Mouse (Mus musculus) urinary bladder, adult 2 months (tissue): Measurements from ENCODE around the gene Eif3i. TPM values are rescaled to one million over a fixed set of nuclear protein-coding genes. Genes with fewer than 3 reads are reported as not detected.
"Not testable (repeated sequence)": the region's sequence is repeated elsewhere in the genome, so short reads cannot be mapped to it uniquely, and the experiment has no call there.

Experiments used
- DNase-seq: peaks from one replicate; pipeline ENCODE4 v3.0.0; 2022; ENCODE audit warnings: low spot score
- polyA plus RNA-seq: library from polyadenylated mRNA; depleted of rRNA; stranded (reverse); fragments of >200 nt; gene quantifications from 2 replicates; pipeline ENCODE4 v1.2.3, GENCODE M21; 2012

The Eif3i gene
- polyA plus RNA-seq, 1 experiment: 264 TPM

DNA sequence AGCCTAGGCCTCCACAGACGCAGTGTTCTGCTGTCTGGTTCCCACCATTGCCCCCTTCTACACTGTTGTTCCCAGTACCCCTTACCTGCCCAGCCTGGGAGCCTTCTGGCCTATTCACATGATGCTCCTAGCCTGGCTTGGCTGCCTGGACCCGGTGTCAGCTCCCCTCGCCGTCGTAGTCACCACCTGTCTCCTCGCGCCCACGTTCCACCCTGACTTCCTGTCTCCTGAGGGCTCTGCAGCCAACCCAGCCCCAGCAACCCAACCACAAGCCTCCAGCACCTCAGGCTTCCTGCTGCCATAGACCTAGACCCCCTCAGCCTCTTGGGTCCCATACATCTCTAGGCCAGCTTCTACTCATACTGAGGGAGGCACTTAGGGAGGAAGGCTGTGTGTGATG is 27.0 kb downstream of the Eif3i start, which contains the start of gene Lck:
Lck (minus strand) TSS at position 212 of the 400 bp plus-strand sequence.
- DNase-seq: no peak

DNA sequence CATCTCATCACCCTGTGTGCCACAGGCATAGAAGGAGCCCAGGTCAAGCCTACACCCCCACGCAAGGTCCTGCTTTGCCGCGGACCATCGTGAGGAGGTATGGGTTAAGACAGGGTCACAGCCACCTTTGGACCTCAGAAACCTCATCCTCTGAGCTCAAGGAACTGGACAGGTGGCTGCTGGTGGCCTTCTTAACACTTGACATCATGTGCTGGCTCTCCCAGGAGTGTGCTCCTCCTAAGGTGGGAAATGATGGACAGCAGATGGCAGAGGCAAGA is 27.4 kb downstream of the Eif3i start:
- DNase-seq: no peak

DNA sequence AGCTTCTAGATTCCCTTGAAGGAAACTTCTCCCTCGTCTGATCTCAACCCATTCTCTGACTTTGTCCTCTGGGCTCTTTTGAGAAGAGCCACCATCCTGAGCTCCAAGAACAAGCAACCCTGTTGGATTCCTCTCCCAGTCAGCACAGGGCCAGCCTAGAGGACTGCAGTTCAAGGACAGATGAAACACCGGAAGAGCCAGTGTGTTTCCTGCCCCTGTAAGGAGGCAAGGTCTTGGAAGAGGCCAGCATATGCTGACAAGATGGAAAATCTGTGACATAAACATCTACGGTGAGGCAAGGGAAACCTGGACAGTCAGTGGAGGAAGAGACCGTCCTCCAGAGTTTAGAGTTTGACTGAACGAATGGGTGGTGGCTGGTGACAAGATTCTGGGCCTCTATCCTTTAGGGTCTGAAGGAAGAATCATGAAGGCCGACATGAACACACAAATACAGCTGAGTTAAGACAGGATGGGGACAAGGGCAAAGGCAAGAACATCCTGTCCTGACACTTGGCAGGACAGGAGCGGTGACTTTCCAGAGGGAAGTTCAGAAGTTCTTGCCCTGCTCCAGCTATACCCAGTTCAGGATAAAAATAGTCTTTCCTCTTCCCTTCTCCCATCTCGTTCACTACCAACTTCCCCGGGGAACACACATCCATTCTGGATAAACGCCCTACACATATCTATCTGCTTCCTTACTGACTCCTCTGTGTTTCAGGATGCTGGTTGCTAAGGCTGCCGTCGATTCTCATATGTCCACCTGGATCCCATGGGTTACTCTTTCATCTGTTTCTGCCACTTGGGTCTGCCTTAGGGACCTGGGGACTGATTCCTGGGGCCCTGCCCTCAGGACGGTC is 28.0 kb downstream of the Eif3i start:
- no peak for DNase-seq

DNA sequence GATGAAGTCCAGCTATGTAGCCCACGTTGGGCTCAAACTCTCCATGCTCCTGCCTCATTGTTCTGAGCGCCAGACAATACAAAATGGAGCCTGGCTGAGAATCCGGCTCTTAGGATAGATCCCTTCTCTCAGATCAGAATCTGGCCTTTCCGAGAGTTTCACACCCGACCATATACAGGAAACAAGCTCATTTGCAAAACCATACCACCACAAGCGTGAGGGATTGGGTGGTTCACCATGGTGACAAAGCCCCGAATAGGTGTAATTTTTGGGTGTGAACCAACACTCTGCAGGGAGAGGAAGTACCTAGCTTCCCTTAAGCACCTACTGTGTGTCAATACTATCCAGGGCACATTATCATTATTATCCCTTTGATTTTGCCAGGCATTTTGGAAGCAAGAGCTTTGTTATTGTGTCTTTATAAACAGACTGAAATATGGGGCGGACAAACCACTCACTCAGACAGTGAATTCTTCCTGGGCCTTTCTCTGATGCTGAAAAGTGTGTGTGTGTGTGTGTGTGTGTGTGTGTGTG is 28.8 kb downstream of the Eif3i start:
- no peak for DNase-seq

DNA sequence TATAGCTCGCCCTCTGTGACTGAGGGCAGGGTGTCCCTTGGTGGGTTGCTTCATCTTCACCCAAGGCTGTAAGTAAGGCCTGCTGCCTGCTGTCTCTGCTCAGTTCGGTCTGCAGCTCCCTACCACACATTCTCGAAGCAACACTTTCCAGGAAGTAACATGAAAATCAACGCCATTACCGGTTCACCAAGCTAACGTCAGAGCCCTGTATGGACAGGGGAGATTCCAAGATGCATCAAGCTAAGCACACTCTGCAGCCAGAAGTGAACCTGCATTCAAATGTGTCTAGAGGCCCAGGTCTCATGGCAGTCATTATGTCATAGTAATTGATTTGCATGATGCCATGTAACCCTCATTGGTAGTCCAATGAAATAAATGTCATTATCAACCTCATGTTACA is 30.4 kb downstream of the Eif3i start:
- no peak for DNase-seq

DNA sequence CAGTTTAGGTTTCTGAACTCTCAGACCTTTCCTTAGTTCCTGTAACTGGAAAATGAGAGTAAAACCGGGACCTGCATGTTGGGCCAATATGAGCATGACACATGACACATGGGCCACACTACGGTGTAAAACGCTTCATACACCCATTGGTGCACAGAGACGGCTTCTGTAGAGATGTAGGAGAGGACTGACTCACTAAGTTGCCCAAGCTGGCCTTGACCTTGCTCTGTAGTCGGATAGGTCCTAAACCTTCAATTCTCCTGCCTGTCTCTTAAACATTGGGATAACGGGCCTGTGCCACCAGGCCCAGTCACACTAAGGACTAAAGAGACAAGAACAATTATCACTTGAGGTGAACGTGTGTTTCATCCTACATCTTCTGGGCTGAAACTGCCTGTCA is 32.1 kb downstream of the Eif3i start:
- DNase-seq: no peak

DNA sequence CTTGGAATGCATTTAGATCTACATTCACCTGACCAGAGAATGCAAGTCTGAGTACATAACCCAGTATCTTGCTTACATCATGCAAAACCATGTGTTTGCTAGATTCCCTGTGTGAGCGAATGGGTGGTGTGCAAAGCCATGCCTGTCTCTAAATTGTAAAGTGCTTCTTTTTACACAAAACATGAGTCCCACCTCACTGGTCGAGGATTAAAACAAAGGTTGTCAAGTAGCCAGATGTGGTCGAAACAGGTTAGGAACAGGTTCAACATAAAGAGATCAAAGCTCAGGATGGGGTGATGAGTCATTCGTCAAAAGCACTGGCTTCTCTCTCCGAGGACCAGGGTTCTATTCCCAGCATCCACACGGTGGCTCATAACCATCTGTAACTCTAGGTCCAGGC is 35.3 kb downstream of the Eif3i start:
- no peak for DNase-seq

DNA sequence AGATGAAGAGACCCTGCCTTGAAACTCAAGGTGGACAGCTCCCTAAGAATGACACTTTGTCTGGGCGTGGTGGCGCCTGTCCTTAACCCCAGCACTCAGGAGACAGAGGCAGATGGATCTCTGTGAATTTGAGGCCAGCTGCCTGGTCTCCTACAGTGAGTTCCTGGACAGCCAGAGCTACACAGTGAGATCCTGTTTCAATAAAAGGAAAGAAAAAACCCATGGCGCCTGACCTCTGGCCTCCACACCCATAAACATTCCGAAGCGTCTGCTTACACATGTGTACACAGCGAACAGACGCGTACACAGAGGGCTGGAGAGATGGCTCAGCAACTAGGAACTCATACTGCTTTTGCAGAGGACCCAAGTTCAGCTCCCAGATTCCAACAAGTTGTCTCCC is 36.7 kb downstream of the Eif3i start:
- DNase-seq: no peak

DNA sequence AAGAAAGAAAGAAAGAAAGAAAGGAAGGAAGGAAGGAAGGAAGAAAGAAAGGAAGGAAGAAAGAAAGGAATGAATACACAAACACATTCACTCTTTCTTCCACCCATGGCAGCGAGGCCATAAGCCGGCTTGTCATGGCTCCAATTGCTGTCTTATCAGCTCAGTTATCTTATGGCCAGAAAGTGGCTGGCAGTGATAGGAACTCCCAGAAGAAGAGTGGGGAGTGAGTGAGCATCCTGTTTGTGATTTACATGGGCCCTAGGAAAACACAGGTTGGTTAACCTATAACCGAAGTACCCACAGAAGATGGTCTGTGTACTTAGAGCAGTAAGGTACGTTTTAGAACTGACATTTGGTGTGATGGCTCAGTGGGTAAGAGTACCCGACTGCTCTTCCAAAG is 39.3 kb downstream of the Eif3i start:
- no peak for DNase-seq

DNA sequence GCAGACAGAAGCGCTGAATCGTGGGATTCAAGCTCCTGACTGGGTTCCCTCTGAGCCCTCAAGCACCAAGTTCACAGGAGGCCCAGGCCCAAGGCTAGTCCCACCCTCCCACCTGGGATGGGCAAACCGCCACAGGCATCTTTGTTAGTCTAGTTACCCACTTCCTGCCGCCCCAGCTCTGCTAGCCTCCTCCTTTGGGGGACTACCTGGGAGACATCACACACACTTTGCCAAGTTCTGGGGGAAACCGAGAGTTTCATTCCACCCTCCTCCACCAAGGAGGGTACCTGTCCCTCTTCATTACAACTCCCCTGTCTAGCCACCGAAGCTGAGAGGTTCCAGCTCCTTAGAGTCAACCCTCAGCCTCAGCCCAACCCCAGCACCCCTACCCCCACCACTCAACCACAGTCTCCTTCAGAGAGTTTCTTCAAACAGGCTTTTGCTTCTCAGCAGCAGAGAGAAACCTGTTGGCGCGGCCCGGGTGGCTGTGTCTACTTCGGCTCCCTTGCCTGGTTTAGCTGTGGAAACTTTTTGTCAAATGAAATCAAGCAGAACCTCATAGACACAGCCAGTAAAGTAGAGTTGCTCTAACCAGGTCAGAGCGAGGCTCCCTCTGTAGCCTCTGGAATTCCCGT is 42.0 kb downstream of the Eif3i start:
- no peak for DNase-seq

DNA sequence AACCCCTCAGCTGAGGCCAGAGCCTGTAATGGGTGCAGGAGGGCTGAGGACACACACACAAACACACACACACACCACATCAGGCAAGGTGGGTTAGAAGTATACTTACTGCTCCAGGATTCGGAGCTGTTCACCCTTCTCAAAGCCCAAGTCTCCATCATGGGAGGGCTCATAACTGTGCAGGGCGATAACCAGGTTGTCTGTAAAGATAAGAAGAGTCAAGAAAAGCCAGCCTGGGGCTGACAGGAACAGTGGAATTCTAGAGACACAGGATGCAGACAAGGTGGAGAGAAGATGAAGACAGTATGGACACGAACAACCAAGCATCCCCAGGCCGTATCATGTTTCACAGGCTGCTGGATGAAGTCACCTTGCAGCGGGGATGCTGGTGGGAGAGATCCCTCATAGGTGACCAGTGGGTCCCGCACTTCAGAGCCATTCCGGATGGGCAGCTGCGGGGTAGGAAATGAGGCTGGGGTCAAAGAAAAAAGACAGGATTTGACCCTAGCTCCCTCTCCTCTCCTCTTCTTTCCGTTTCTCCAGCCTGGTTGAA is 43.1 kb downstream of the Eif3i start:
- DNase-seq: no peak

DNA sequence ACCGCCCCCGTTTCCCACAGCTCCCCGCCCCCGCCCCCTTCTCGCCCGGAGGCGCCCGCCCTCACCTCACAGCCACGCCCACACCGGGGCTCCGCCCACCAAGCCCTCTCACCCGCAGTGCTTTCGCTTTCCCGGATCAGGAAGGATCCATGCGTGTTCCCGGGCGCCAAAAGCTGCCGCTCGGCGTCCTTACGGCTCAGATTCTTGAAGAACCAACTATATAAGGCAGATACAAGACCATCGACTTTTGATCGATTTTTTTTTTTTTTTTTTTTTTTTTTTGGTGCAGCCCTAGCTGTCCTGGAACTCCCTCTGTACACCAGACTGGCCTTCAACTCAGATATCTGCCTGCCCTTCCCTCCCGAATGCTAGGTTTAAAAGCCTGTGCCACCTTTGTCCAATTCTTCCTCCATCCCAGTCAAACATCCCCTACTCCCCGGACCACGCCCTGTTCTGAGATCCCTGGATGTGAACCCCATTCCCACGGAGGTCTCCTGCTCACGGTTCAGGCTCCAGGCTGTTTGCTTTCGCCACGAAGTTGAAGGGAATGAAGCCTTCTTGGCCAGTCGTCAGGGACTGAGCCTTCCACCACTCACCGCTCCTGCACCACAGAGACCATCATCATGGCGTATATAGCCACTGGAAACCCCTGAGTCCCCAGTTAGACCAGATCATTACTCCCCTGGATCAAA is 43.8 kb downstream of the Eif3i start:
- DNase-seq: peak; percentile 78

DNA sequence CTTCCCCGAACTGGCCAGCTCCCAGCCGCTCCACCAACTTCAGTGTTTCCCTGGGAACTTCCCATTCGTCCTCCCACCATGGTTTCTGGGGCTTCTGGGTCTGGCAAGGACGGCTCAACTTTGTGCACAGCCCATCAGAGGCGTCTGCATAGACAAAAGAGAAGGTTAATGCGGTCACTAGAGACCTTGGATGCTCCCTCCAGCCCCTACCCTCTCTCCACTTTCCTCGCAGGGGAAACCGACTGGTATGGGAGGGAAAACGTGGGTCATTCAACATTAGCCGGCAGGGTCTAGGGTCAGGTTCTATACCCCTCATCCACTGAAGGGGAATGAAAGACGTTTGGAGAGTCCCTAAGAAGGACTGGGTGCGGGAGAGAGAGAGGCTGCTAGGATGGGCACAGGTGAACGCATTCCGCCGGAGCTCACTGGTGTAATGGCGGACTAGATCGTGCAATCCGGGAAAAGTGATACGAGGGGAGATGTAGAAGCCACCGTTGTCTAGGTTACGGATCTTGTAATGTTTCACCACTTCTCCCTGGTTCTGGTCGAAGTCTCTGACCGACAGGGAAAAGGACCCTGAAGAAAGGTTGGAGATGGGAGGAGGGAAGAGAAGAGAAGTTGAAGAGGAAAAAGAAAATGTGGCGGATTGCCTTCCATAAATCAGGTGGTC is 44.5 kb downstream of the Eif3i start:
- DNase-seq: no peak

DNA sequence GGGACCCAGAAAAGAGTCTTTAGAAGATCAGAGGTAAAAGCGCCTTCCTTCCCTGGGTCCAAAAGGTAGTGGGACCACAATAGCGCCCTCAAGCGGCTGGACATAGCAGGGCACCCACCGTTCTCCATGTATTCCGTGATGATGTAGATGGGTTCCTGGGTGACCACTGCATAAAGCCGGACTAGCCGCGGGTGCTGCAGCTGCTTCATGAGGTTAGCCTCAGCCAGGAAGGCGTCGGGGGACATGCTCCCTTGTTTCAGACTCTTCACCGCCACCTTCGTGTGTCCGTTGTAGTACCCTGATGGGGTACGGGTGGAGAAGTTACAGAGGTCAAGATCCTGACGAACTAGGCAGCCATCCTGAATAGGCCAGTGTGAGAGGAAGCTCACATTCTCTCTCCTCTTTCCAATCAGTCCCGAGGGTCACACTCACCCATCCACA is 45.0 kb downstream of the Eif3i start:
- no peak for DNase-seq

DNA sequence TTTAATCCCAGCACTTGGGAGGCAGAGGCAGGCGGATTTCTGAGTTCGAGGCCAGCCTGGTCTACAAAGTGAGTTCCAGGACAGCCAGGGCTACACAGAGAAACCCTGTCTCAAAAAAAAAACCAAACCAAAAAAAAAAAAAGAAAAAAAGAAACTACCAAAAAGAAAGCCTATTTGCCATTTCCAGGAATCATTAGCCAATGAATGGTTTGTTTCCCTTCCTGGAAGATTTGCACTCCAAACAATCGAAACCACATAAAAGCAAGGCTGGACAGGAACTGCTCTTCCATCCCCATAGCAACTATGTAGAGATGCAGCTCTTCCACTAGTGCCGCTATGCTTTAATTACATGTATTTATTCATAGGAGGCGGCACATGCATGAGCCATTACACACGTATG is 45.9 kb downstream of the Eif3i start:
- not testable (repeated sequence) for DNase-seq

DNA sequence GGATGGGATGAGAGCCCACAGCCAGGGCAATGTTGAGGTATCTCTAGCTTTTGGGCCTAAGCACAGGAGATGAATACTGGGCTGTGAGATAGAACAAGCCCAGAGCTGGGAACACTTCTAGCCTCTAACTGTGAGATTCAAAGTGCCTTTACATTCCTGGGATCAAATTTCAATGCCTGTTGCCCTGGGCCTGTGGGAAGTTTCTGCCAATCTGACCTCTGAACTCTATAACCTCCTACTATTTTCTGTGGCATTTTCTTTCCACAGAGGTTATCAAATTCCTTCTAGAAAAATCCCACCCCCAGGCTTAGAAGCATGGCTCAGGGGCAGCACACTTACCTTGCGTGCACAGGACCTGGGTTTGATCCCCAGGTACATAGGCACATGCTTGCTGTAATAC is 50.2 kb downstream of the Eif3i start:
- DNase-seq: no peak

DNA sequence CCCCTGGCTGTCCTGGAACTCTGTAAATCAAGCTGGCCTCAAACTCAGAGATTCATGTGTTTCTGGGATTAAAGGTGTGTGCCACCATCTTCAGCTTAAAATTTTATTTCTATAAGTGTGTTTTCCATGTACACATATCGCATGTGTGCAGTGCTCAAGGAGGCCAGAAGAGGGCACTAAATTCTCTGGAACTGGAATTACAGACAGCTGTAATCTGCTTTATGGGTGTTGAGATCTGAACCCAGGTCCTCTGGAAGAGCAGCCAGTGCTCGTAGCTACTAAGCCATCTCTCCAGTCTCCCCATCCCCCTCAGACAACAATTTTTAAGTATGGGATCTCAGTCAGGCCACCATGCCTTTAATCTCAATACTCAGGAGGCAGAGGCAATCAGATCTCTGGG is 51.1 kb downstream of the Eif3i start:
- DNase-seq: no peak

DNA sequence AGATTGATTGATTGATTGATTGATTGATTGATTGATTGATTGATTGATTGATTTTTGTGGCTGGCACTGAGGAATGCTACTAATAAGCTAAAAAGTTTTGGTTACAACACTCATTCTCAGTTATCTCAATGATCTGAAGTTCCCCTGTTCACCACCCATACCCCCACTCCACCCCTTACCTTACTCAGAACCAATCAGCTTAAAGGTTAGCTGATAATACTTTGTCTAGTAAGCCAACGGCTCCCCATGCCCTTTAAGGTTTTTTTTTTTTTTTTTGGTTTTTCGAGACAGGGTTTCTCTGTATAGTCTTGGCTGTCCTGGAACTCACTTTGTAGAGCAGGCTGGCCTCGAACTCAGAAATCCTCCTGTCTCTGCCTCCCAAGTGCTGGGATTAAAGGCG is 52.8 kb downstream of the Eif3i start:
- not testable (repeated sequence) for DNase-seq

DNA sequence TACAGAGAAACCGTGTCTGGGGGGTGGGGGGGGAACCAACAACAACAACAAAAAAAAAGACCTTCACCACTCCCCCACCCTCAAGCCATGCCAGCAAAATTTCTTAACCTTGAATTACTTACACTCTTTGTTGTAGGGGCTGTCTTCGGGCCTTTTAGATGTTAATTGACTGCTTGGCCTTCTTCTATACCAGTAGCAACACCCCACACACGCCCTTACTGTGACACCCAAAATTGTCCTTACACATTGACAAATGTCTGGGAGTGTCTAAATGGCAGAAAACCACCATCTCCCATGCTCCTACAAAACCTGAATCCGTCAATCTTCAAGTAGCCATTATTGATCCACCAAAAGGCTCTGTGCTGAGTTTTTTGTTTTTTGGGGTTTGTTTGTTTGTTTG is 56.3 kb downstream of the Eif3i start:
- DNase-seq: no peak

DNA sequence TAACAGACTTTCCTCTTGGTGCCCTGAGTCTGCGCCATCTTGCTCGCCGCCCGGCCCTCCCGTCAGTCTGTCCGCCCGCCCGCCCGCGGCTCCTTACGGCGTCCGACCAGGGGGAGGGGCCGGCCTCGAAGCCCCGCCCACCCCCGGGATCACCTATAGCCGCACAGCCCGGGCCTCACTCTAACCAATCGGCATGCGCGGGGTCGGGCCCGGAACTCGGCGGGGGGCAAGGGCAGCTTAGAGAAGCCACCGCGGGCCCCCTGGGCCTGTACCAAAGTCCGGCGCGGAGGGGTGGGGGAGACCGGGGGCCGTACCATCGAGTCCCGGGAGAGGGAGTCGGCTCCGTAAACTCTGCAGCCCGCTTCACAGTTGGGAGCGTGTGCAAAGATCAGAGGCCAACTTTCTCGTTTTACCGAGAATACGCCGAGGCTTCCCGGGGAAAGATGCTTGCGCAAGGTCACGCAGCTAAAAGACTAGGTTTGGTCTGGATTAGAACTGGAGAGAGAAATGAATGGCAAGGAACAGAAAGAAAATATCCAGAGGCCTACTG is 57.8 kb downstream of the Eif3i start, which contains the start of gene Hdac1:
Hdac1 (minus strand) TSS at position 122 of the 550 bp plus-strand sequence.
- DNase-seq: peak; percentile 97
